Mouse (Mus musculus) stomach, postnatal 0 days (tissue): ENCODE data around the gene Actrt2.

Experiments
- CTCF ChIP-seq: IDR thresholded peaks from 2 replicates; pipeline ENCODE4 v1.5.1; 2016; ENCODE audit warnings: antibody characterized with exemption, low read depth, mild to moderate bottlenecking, moderate library complexity
- EP300 ChIP-seq: optimal IDR thresholded peaks from 2 replicates; pipeline ENCODE3; 2016; ENCODE audit warnings: antibody characterized with exemption

DNA sequence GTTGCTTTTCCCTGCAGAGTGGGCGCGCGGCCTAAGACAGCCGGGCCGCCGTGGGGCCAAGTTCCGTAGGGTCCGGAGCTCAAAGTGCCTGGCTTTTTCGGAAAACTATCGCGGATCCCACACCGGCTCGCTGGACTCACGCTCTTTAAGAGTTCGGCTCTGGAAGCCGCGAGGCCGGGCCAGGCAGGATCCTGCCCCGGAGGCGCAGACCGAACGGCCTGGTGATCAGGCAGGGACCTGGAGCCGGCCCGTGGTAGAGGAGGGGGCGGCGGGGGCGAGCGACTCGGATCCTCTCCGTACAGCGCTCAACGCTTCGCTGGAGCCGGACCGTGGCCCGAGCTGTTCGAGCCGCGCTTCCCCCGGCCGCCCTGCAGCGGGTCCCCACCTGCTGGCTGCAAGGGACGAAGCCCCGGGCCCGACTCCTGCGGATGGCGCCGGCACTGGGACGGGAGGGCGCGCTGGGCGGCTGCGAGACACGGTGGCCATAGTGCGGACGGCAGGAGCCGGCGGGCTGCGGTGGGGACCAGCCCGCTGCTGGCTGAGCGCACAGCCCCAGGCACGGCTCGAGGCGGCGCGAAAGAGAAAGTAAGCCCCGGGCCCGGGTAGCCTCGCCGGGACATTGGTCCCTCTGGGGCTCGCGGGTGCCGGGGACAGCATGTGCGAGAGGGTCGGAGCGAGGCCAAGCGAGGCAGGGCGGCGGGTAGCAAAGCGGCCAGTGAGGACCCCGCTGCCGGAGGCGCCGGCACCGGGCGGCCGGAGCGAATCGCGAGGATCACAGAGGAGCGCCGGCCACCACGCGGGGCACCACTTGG, 32.2 kb downstream of the Actrt2 start:
- TF ChIP-seq CTCF, result no peak
- no peak for TF ChIP-seq EP300
